Mouse (Mus musculus): ENCODE data around the gene Acnat1.
A peak's percentile ranks its signal among the peaks of the same experiment; 100 is the strongest.
"Not testable (repeated sequence)": the region's sequence is repeated elsewhere in the genome, so short reads cannot be mapped to it uniquely, and the experiment has no call there.

The Acnat1 gene

DNA sequence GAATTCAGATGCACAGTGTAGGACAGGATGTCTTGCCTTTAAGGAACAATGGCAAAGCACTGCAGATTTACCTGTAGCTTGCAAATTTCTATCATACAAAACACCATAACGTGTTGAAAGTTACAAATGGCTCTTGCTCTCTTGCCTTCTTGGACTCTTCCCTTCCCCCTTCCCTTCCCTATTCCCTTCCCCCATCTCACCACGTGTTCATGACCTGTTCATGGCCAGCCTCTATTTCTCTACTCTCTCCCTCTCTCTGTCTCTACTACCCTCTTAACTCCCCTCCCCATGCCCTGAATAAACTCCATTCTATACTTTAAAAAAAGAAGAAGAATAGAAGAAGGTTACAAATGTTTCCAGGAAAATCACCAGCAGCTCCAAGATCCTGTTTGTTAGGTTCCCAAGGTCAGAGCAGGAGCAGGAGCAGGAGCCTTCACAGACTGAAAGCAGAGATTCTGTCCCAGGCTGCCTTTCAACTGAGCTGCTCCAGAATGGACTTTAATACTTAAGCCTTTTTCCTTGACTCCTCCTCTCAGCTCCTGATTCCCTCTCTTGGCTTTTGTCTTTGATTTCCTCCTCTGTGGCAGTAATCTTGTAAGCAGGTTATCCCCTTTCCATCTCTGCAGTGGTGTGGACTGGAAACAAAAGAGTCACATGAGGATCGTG, at the start of gene Acnat1:
Gene Acnat1, minus strand, starts transcription at position 478 of the 666 bp plus-strand sequence.
- peak; percentile 70 to 71 for DNase-seq

DNA sequence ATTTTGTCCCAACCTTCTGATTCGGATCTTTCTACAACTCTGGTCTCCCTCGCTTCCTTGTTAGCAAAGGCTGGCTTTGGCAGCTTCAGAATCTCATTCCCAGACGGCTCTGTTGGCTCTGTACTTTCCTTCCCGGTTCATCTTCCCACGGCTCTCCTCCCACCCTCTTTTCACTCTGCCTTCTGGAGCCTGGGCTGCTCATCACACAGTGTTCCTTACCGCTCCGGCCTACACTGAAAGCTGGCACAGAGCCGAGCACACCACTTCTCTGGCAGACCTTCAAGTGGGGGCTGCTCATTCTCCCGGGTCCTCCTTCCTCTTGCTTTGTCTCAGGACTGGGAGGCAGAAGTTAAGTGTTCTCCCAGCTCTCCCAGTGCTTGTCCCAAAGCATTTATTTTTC, 48.9 kb upstream of the Acnat1 start:
- no peak for DNase-seq

DNA sequence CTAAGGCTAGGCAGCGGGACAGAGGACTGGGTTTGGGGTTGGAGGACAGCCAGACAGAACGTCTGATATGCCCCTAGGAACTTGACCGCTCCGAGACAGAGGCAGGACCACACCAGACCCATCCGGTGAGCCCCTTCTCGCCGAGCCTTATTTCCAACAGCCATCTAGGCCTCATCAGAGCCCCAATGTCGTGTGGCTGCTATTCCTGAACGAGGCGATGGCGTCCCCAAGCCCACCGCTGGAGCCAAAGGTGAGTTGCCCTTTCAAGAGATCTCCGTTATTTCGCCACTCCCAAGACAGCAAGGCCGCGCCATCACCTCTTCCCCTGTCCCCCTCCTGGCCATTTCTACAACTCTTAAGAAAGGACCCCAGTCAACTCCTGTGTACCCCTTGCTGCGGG, 47.6 kb upstream of the Acnat1 start:
- no peak for DNase-seq

DNA sequence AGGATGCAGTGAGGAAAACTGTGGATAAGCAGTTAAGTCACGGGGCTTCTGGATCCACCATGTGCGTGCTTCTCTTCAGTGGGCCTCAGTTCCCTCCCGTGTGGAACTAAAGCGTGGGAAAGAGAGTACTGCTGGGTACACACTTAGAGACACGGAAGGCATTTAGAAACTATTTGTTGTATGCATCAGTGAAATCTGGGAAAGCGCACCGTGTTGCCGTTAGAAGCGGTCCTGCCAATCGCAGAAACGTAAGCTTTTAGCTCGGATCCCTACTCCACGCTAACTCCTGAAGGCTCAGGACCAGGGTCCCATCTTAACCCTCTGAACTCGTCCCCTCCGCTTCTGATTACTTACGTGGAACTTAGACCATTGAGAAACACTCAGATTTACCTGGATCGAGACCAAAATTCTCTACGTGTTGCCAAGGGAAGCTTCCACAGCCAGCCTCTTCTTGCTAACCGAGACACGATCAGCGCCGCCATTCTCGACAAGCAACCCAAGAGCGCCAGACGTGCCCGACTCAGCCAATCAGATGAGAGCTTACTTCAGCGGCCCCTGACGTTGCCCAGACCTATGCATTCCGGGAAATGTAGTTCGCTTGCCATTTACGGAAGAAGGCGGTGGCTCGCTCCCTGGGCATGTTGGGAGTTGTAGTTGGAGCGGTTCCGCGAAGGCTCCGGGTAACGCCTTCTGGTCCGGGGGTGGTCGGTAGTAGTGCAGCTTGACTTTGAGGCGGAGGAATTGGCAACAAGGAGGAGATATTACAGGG, 47.0 kb upstream of the Acnat1 start, which contains the start of the genes Mrpl50 and Zfp189:
Gene Mrpl50, minus strand, starts transcription at position 522 of the 769 bp plus-strand sequence.
Gene Zfp189, plus strand, starts transcription at position 605 of the 769 bp plus-strand sequence.
- peak; percentile 95 to 97 for DNase-seq

DNA sequence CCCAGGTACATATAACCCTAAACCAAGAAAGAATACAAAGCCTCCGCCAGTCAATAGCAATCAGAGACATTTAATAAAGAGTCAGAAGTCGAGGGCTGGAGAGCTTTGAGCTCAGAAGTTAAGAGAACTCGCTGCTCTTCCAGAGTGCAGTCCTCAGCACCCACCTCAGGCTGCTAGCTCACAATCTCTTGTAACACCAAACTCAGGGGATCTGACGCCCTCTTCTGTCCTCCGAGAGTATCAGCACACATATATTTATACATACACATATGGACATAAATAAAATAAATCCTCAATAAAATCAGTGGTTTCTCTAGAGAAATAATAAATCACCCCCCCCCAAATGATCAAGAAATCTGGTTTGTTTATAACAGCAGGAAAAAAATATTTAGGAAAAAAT, 45.8 kb upstream of the Acnat1 start:
- DNase-seq = no peak

DNA sequence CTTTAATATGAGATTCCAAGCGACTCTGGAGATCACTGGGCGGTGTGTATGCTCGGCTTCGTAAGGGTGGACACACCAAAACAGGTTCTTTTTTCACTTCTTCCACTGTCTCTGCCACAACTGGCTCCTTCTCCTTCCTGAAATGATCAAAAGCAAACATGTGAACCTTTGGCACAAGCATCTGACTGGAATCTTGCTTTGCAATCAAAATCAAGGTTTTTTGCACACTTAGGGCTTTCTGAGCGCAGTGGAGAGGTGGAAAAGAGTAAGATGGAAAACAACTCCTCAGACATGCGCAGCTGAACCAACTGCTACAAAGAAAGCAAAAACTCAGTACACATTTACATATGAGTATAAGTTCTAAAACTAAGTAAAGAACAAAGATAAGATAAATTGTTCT, 40.7 kb upstream of the Acnat1 start:
- DNase-seq = peak in 1 of 2 experiments; percentile 46

DNA sequence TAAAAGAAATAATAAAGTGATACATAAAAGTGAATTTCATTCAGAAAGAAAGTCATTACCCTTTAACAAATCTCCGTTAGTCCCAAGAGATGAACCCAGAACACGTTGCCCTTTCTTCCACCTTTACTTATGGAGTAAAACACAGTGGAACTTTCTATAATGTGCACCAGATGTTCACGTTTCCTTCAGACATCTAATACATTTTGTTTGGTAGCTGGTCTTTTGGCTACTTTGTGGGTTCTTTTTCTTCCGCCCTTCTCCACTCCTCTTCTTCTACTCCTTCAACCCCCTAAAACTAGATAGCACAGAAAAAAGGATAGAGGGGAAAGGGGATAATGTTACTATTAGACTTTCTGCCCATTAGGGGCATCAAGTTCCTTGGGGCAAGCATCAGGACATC, 38.9 kb upstream of the Acnat1 start:
- no peak for DNase-seq

DNA sequence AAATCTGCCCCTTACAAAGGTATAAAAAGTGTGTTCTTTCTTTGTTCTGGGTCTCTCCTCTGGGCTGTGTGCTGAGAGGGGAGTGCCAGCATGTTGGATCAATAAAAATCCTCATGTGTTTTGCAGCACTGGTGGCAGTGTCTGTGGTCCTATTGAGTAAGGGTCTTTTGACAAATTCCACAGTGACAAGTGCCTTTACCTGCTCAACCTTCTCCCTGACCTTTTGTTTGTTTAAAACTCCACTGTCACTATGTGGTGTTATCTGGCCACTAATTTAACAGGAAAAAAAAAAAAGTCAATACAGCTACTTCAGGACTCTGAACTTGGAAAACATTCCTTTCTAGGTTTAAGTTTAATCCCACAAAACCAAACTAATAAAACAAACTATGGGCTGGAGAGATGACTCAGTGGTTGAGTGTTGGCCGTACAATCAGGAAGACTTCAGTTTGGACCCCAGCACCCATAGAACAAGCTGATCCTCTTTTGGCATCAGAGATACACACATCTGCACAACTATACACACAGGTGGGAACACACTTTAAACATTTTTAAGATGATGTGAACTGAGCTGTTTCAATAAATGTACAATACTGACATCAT, 36.6 kb upstream of the Acnat1 start:
- DNase-seq = peak in 1 of 2 experiments; percentile 20

DNA sequence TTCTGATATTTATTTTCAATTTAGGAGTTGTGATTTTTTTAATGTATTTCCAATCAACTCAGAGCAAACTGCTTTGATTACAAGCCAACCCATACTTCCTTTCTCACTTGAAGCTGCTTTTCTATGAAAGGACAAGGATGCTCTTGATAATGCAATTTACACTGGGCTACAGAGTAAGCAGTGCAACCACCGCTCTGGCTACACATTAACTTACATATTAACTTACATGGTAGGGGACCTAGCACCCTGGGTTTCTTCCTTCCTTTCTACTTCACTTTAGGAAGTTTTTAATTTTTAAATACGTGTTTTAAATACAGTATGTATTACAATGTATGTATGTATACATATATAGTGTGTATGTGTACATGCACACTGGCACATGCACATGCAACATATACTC, 35.5 kb upstream of the Acnat1 start:
- DNase-seq = peak in 1 of 2 experiments; percentile 39

DNA sequence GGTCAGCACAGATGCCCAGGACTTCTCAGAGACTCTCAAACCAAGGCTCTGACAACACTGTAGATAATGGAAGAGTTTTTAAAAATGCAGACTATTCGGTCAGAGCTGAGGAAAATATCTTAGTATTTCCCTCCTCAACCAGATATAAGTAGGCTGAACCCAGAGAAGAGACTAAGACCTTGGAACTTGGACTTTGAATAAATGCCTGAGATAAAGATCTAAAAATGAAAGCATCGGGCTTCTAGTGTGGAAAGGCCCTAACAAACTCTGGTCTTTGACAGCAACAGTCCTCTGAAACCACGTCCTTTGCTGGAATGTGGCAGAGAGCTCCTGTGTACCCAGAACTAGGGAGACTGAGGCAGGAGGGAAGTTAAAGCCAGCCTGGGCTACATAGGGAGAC, 32.7 kb upstream of the Acnat1 start, which contains the start of gene Baat:
Gene Baat, minus strand, starts transcription at position 172 of the 400 bp plus-strand sequence.
- DNase-seq = no peak

DNA sequence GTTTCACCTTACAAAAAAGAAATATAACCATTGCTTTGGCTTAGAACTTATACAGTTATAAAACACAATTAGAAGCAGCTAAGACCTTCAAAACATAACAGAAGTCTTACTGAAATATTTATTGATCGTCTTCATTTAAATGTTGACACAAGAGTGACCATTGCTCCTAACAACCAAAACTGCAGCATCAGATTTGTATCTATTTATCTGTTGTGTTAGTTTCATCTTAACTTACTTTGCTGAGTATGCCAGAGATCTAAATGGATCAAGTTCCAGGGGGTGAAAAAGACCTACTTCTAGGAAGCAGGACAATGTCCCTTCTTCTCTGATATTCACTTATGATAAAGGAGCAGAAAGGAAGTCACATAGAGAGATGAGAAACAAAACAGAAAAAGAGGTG, 29.9 kb upstream of the Acnat1 start:
- DNase-seq = no peak

DNA sequence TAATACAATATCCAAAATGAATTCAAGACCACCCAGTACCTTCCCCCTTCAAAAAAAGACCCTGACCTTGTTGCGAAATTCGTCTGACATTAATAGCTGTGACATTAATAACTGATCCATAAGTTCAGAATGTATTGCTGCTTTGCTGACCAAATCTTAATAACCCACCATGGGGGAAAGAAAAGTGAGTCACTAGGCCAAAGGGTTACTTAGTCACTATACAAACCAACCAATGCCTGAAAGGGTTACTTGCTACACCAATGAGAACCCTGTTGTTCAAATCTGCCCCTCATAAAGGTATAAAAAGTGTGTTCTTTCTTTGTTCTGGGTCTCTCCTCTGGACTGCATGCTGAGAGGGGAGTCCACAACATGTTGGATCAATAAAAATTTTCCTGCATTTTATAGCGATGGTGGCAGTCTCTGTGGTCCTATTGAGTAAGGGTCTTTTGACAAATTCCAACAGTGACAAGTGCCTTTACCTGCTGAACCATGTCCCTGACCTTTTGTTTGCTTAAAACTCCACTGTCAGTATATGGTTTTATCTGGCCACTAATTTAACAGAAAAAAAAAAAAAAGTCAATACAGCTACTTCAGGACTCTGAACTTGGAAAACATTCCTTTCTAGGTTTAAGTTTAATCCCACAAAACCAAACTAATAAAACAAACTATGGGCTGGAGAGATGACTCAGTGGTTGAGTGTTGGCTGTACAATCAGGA, 12.4 kb upstream of the Acnat1 start:
- DNase-seq = not testable (repeated sequence)

DNA sequence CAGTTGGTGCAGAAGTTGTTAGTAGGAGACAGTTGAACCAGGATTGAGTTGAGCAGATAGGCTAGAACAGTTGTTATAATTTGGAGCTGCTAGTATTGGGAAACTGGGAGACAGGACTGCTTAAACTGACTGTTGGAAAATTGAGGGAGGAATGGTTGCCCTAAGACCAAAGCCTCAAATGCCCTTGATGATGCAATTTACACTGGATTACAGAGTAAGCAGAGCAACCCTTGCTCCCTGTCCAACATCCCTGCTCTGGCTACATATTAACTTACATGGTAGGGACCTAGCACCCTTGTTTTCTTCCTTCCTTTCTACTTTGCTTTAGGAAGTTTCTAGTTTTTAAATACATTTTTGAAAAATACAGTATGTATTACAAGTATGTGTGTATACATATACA, 11.7 kb upstream of the Acnat1 start:
- peak; percentile 70 to 87 for DNase-seq

DNA sequence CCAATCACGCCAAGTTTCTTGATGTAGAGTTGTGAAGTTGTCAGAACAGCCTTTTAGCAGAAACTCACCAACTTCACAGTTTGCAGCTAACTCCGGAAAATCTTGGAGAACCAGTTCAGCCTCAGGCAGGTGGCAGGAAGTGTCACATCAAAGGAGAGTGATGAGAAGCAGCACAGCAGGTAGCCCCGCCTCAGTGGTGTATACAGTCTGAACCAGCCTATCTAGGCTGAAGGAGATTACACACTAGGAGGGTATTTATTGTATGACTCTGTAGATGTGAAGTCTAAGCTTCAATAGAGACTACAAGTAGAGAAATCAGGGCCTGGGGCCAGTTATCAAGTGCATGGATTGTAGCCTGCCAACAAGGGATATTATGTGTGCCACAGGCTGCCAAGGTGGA, 7.2 kb upstream of the Acnat1 start:
- DNase-seq = no peak

DNA sequence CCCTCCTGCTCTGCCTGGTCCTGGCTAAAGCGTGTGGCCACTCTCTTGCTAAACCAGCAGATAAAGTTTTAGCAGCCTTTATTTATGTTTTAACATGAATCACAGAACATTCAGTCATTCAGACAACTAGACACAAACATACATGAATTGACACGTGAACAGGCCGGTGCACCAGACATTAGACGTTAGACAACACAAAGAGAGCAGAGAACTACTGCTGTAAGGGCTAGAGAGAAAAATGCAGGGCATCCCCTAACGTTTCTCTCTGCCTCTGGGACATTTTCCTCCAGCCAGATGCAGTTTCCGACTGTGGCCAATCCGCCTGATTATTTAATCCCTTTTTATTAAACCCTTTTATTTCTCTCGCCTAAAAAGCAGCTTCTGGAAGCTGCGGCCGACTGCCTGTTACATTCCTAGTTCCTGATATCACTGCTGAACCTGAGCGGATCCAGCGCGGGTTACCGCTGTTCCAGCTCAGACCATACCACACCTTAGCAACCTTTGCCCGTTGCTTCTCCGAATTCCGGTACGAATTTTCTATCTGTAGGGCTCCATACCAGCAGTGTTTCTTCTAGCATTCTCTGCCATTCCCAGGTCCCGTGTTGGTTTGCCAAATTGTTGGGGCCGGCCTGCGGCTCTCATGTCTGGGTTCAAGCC, 6.5 kb upstream of the Acnat1 start:
- peak in 1 of 2 experiments; percentile 35 for DNase-seq

DNA sequence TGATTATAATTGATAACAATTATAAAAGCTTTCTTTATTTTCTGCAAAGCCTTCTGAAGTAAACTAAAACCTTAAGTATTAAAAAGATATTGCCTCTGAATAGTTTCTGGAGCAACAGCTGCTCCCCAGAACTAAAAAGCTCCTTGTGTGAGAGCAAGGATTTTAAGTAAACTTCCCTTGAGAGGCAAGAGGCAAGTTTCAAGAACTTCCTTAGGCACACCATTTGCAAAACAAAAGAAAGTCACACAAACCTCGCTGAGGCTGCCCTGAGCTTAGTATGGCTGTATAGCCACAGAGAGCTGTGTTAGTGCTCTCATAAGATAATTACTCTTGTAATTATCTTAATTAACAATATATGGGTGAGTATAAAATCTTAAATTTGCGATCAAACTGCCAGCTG, 5.3 kb upstream of the Acnat1 start:
- not testable (repeated sequence) for DNase-seq

DNA sequence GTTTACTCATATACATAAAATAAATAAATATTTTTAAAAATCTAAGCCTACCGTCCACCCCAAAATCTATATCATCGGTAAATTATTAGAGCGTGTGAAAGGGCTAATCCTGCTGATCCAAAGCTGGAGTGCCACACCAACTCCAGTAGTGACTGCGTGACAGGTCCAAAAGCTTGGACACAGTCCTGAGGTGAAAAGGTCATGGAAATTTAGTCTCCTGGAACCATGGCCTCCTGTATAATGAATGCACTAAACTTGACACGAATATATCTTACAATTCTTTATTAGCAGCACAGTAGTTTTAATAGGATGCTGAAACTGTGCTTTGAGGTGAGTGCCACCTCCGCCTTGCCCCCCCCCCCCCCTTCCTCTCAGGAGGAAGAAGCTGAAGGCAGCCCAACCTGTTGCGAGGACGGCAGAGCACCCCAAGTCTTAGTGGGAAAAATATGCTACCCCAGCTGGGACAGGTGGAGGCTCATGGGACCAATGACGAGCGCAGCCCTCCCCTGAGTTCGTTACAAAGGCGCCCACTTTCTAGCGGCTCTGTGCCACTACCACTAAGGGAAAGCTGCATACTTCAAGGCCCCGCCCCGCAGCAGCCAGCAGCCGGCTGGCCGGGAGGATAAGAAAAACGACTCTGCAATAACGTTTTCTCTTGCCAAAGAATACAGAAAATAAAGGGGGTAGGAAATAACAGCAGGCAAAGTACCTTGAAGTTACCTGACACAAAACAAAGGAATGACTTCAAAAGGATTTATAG, 4.6 kb upstream of the Acnat1 start:
- DNase-seq = no peak

DNA sequence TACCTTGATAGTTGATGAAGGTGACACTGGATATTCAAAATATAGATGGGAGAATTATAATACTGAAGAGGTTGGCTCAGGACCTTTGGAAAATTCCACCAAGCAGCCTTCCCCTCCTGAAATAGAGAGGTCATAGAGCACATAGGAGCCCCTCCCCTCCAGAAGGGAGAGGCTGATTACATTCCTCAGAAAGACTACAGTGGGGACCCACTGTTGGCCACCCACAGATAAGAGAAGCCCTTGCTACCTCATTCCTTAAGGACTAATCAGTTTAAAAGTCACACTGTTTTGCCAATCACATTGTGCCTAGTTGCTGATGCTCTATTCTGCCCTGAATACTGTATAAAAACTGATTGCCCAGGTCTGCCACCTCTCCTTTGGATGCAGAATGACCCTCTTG, 871 bp upstream of the Acnat1 start:
- DNase-seq = no peak

DNA sequence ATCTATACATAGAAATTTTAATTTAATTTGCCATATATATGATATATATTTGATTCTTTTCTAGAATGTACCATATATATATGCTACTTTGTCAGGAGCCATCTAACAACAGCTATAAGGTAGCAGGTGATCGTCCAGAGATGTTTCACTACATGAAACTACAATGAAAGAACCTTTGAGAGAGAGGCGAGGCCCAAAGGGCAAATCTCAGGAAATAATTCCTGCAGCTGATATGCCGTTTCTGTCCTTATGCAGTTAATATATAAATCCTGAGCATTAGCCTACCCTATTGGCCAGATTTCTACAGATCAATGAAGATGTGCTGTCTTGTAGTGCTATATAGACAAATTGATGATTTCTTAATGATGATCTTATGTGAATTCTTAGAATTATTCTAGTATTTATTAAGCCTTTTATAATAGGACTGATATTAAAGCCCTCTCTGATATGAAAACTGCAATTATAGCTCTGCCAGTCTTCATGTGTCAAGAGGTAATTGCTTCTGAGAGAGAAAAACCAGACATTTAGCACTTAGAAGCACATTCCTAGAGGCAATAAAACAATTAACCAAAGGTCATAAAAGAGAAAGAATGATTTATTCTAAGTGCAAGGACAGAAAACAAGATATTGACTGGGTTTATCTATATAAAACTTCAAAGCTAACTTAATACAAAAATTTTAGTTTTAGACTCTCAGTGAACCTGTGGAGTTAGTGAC, 4.1 kb downstream of the Acnat1 start:
- no peak for DNase-seq

DNA sequence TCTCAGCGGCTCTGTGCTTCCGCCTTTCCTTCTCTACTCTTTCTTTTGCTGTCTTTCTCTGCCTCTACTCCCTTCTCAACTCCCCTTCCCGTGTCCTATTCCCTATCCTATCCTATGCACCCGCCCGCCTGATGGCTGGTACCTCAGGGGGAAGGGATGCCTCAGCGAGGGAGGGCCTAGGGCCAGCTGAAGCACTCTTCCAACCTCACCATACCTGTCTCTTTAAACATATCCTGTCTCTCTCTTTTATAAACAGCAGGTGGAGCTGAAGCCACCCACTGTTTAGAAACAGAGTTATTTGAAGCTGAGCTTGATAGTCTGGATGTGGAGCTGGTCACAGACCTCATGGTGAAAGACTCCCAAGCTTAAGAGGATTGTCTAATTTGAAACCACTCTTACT, 6.4 kb downstream of the Acnat1 start:
- DNase-seq = no peak

DNA sequence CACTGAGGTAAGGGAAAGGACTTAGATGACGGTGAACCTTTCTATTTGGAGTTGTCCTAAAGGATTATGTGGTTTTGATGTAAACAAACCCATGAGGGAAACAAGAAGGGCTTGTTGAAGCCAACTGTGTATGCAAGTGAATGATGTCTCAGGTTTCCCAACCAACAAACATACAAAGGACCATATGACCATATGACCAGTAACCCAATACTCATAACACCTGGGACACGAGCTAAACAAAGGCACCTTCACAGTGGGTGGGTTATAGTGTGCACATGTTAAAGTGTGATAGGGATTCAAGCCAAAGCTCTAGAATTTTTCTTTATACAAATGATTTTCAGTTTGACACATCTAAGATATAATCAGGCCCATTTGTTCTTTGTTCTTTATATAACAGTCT, 17.5 kb downstream of the Acnat1 start:
- DNase-seq = no peak
